Mouse (Mus musculus): ENCODE results near the gene Plpp1. TPM values are rescaled to one million over a fixed set of nuclear protein-coding genes. Genes with fewer than 3 reads are reported as not detected.

The Plpp1 gene
- total RNA-seq, 1 experiment from 2014 or later = 3.2 TPM

- ATAC-seq (replicated peaks in 1 of 2; ENCODE audit: insufficient read depth in 1 of 2, low FRiP score in 2 of 2, low TSS enrichment in 1 of 2, low read depth in 1 of 2, poor library complexity in 2 of 2, severe bottlenecking in 2 of 2) = no peak
Measured at GRCm38 (mm10) chr13:112870039-112870690, 69.6 kb downstream of the Plpp1 start.

GRCm38 (mm10) chr13:112871500-112872266 is 71.1 kb downstream of the Plpp1 start:
- peak in 1 of 2 experiments; percentile 14; a peak in 1 of 4 replicates for ATAC-seq (replicated peaks in 1 of 2; ENCODE audit: insufficient read depth in 1 of 2, low FRiP score in 2 of 2, low TSS enrichment in 1 of 2, low read depth in 1 of 2, poor library complexity in 2 of 2, severe bottlenecking in 2 of 2)

GRCm38 (mm10) chr13:112887234-112887633 is 86.6 kb downstream of the Plpp1 start:
- ATAC-seq (replicated peaks in 1 of 2; ENCODE audit: insufficient read depth in 1 of 2, low FRiP score in 2 of 2, low TSS enrichment in 1 of 2, low read depth in 1 of 2, poor library complexity in 2 of 2, severe bottlenecking in 2 of 2) = no peak

GRCm38 (mm10) chr13:112902176-112902575 is 101.6 kb downstream of the Plpp1 start:
- ATAC-seq (replicated peaks in 1 of 2; ENCODE audit: insufficient read depth in 1 of 2, low FRiP score in 2 of 2, low TSS enrichment in 1 of 2, low read depth in 1 of 2, poor library complexity in 2 of 2, severe bottlenecking in 2 of 2) = no peak

GRCm38 (mm10) chr13:112909663-112910062 is 109.1 kb downstream of the Plpp1 start:
- ATAC-seq (replicated peaks in 1 of 2; ENCODE audit: insufficient read depth in 1 of 2, low FRiP score in 2 of 2, low TSS enrichment in 1 of 2, low read depth in 1 of 2, poor library complexity in 2 of 2, severe bottlenecking in 2 of 2) = peak; percentile 67 to 69; a peak in 2 of 4 replicates

GRCm38 (mm10) chr13:112910434-112910833 is 109.8 kb downstream of the Plpp1 start:
- no peak for ATAC-seq (replicated peaks in 1 of 2; ENCODE audit: insufficient read depth in 1 of 2, low FRiP score in 2 of 2, low TSS enrichment in 1 of 2, low read depth in 1 of 2, poor library complexity in 2 of 2, severe bottlenecking in 2 of 2)

Other genes starting within 250 kb of the Plpp1 start
- gene Il31ra, start 206.4 kb upstream of the Plpp1 start, total RNA-seq (2017) = 1.2 and 2.0 TPM in 2 replicates
- 20.5 and 33.5 TPM in 2 replicates for gene Ddx4, start 148.3 kb upstream of the Plpp1 start, total RNA-seq (2017)
- 31.2 and 40.8 TPM in 2 replicates for gene Slc38a9, start 140.0 kb upstream of the Plpp1 start, total RNA-seq (2017)
- 64.2 and 87.5 TPM in 2 replicates for gene Mtrex, start 126.6 kb downstream of the Plpp1 start, total RNA-seq (2017)
- gene Dhx29, start 126.7 kb downstream of the Plpp1 start, total RNA-seq (2017) = 17.0 and 24.0 TPM in 2 replicates
- 1.3 and 1.5 TPM in 2 replicates for gene Ccno, start 187.0 kb downstream of the Plpp1 start, total RNA-seq (2017)
- not detected in 2 replicates for gene Mcidas, start 193.1 kb downstream of the Plpp1 start, total RNA-seq (2017)
- gene Cdc20b, start 234.3 kb downstream of the Plpp1 start, total RNA-seq (2017) = not detected in 2 replicates
- not detected in 2 replicates for gene Gpx8, start 245.6 kb downstream of the Plpp1 start, total RNA-seq (2017)